Mouse (Mus musculus) liver, embryonic 14.5 days (tissue): Measurements from ENCODE around the gene Arl6ip1. TPM values are rescaled to one million over a fixed set of nuclear protein-coding genes. Genes with fewer than 3 reads are reported as not detected.

ENCODE experiments used
- ATAC-seq: fragments of 200-750 bp; cut with Nextera tagmentation; 2 replicates; pipeline ENCODE4 v1.8.0; 2017; ENCODE audit warnings: moderate number of reproducible peaks, mild to moderate bottlenecking, moderate library complexity; ENCODE audit not compliant: insufficient read depth
- DNase-seq, 3 experiments: peaks; one replicate each; pipeline ENCODE4 v3.0.0-alpha.2; 2012 to 2013; ENCODE audit warnings: low read depth in 3 of 3, low spot score in 3 of 3
- H3K27ac ChIP-seq: fragments of 300-500 bp; sonication (generic); 2 replicates; pipeline ENCODE4 v1.5.1; 2014; ENCODE audit warnings: moderate library complexity, mild to moderate bottlenecking, control low read depth, inconsistent platforms
- H3K27me3 ChIP-seq: fragments of 300-500 bp; sonication (generic); 2 replicates; pipeline ENCODE4 v1.6.1; 2014; ENCODE audit warnings: mild to moderate bottlenecking, low read length, moderate library complexity; ENCODE audit not compliant: control insufficient read depth, insufficient read depth
- H3K36me3 ChIP-seq: fragments of 300-500 bp; sonication (generic); replicated peaks from 2 replicates; pipeline ENCODE4 v1.6.1; 2014; ENCODE audit warnings: low read depth; ENCODE audit not compliant: control insufficient read depth, insufficient read depth
- H3K4me1 ChIP-seq, 2 experiments: fragments of 200-500 bp in 1 of 2; fragments of 300-500 bp in 1 of 2; sonication (generic) in 1 of 2; replicated peaks; 2 replicates each; pipeline ENCODE4 v1.6.1; 2012 to 2014; ENCODE audit warnings: antibody characterized with exemption in 1 of 2, inconsistent platforms in 1 of 2, low read length in 1 of 2; ENCODE audit not compliant: control insufficient read depth in 2 of 2, insufficient read depth in 2 of 2
- H3K4me2 ChIP-seq: fragments of 300-500 bp; sonication (generic); 2 replicates; pipeline ENCODE4 v1.6.1; 2014; ENCODE audit warnings: low read depth, mild to moderate bottlenecking, control low read depth, moderate library complexity
- H3K4me3 ChIP-seq, 2 experiments: fragments of 200-500 bp in 1 of 2; fragments of 300-500 bp in 1 of 2; sonication (generic) in 1 of 2; 2 replicates each; pipeline ENCODE4 v1.5.1; 2012 to 2014; ENCODE audit warnings: low read depth in 2 of 2, low read length in 2 of 2, mild to moderate bottlenecking in 2 of 2, control low read depth in 1 of 2, inconsistent platforms in 1 of 2, moderate library complexity in 1 of 2; ENCODE audit not compliant: insufficient read depth in 1 of 2
- H3K9ac ChIP-seq: fragments of 300-500 bp; sonication (generic); replicated peaks from 2 replicates; pipeline ENCODE4 v1.6.1; 2014; ENCODE audit warnings: mild to moderate bottlenecking, control low read depth, moderate library complexity
- H3K9me3 ChIP-seq: fragments of 300-500 bp; sonication (generic); 2 replicates; pipeline ENCODE4 v1.6.1; 2016; ENCODE audit warnings: low read length, mixed read lengths; ENCODE audit not compliant: control insufficient read depth
- CTCF ChIP-seq: IDR thresholded peaks from 2 replicates; pipeline ENCODE4 v1.5.1; 2016; ENCODE audit warnings: antibody characterized with exemption, low read depth, control low read depth
- EP300 ChIP-seq: IDR thresholded peaks from 2 replicates; pipeline ENCODE4 v1.6.1; 2016; ENCODE audit warnings: antibody characterized with exemption, low read depth
- WGBS: fragments of 180-500 bp; shearing (Covaris S2); extraction: QIAGEN DNeasy Blood & Tissue Kit; methylation state at CpG from one replicate; pipeline ENCODE4 v1.1.7; 2014; ENCODE audit not compliant: insufficient replicate concordance; 5-methylcytosine and 5-hydroxymethylcytosine counted together
- polyA plus RNA-seq, 2 experiments: library from polyadenylated mRNA; depleted of rRNA in 1 of 2; stranded (reverse) in 1 of 2; unstranded in 1 of 2; fragments of >200 nt; fragmentation: Nextera tagmentation in 1 of 2; extraction: Ambion mirVana in 1 of 2; gene quantifications; 2 replicates each; pipeline versions ENCODE4 v1.2.1 to v1.2.3; 2012 to 2014

Arl6ip1 gene
- polyA plus RNA-seq, 2 experiments, result 109 to 224 TPM

DNA sequence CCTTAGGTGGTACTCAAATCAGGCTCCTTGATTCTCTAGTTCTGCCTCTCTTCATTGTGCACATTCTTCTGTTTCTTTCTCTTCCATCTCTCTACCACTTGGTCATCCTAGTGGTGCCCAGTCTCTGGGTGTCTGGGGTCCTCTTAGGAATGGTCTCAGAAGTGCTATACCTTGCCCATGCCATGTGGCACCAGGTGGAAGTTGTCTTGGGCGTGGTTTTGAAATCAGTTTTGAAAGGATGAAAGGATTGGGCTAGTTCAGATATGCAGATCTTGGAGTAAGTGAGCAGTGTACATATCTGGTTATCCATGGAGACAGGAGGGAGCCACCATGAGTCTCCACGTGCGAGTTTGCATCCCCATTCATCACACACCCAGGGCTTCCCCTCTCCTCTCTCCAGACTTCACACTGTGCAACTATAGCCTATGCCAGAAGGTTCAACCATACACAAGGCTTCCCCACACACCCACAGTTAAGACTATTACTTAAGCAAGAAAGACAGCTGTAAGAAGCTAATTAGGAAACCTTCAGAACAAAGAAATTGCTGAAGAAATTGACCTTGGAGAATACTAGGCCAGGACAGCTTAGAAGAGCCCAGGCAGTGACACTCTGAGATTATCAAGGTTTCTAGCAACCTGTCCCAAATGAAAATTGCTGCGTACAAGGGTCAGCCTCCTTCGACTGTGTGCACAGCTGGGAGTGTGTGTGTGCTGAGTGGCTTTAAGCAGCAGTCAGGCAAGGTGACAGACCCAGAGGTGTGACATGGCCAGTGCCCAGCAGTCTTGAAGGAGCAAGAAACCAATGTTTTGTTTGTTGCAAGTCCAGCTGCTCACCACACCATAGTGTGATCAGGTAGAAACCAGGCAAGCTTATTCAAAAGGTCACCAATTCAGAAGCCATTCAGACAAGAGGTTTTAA lies 25.7 kb downstream of the Arl6ip1 start:
- DNase-seq (no peak), ATAC-seq (peak; percentile 40)
- H3K9ac ChIP-seq, result no peak overlapping the region
- H3K27me3 ChIP-seq, result no peaks in the 10 kb centered on the region
- H3K36me3 ChIP-seq, result peaks cover 43% of the 10 kb centered on the region
- TF ChIP-seq CTCF, result no peak
- no peak for TF ChIP-seq EP300
- peak overlapping the region; percentile 62 for H3K27ac ChIP-seq
- WGBS, result 33% methylated on average over 5 of the region's 5 CpGs
- H3K4me3 ChIP-seq, result no peak overlapping the region
- H3K4me2 ChIP-seq, result no peak overlapping the region
- H3K9me3 ChIP-seq, result no peaks in the 10 kb centered on the region
- peaks cover 18 to 30% of the 10 kb centered on the region in 2 experiments for H3K4me1 ChIP-seq

DNA sequence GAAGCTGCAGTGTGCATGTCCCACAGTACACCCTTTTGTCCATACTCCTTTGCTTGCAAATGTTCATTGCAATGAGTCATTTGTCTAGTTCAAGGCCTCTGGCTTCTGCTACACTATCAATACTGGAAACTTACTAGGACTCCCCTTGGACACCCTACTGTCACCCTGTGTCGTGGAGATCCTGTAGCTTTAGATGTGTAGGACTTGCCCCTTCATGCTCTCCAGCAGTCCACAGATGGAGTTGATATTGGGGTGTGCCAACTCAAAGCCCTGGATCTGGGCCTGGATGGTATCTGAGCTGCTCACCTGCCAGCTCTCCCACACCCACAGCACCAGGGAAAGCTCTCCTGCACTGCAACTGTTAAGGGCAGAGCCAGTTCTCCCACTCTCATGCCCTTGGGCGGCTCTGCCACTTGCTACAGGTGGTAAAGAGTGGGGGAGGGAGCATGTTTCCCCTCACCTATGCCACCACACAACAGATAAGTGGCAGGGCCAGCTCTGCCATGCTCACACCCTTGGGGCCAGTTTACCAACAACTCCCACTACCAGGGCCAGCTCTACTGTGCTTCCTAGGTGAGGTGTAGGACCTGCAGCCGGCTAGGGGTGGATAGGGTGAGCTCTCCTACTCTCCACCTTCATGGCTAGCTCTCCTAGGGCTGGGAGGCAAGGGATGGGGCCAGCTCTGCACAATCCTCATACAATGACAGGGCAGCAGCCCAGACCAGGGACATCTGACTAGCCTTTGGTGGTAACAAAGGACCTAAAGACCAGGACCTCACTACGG lies 26.6 kb downstream of the Arl6ip1 start:
- no peak for TF ChIP-seq EP300
- H3K27ac ChIP-seq, result peak overlapping the region; percentile 20
- no peak overlapping the region for H3K4me2 ChIP-seq
- WGBS, result 25% methylated on average over 4 of the region's 4 CpGs
- H3K27me3 ChIP-seq, result no peaks in the 10 kb centered on the region
- peaks cover 18 to 31% of the 10 kb centered on the region in 2 experiments for H3K4me1 ChIP-seq
- H3K9me3 ChIP-seq, result no peaks in the 10 kb centered on the region
- DNase-seq, result no peak
- no peak overlapping the region for H3K9ac ChIP-seq
- H3K4me3 ChIP-seq, result no peak overlapping the region
- ATAC-seq, result peak; percentile 34
- peaks cover 34% of the 10 kb centered on the region for H3K36me3 ChIP-seq

DNA sequence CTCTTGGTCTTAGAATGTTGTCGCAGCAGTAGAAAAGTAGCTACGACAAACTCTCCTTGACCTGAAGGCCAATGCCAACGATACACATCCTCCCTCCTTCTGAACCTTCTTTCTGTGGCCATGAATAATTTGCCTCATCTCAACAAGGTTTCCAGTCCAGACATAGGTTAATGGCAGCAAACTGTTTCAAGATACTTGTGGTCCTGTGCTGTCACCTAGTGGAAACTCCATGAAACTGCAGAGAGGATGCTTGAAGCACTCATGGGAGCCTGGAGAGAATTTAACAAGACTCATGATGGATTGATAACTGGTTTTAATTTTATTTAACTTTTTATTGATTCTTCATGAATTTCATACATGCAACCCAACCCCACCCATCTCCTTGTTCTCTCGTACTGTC lies 27.2 kb downstream of the Arl6ip1 start:
- H3K36me3 ChIP-seq, result peaks cover 28% of the 10 kb centered on the region
- H3K27ac ChIP-seq, result no peak overlapping the region
- H3K4me2 ChIP-seq, result no peak overlapping the region
- no peaks in the 10 kb centered on the region for H3K27me3 ChIP-seq
- ATAC-seq, result no peak
- no peaks in the 10 kb centered on the region for H3K9me3 ChIP-seq
- peaks cover 18 to 33% of the 10 kb centered on the region in 2 experiments for H3K4me1 ChIP-seq
- TF ChIP-seq EP300, result no peak
- peak; percentile 89 for TF ChIP-seq CTCF
- H3K4me3 ChIP-seq, result no peak overlapping the region
- no peak overlapping the region for H3K9ac ChIP-seq
- 40% methylated on average over 4 of the region's 4 CpGs for WGBS
- peak; percentile 41 to 60 (median 45) for DNase-seq

DNA sequence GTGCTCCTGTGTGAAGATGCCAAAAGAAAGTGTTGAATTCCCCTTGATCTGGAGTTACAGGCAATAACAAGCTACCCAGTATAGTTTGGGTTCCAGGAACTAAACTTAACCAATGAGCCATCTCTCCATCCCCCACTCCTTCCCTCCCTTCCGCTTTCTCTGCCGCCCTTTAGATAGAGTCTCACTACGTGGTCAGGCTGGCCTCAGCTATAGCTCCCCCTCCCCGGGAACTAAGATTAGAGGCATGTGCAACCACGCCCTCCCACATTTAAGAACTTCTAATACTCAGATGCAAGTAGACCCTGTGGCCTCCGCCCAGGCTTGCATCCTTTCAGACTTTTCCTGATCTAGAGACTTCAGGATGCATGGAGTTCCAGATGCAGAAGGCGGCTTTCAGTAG lies 31.8 kb downstream of the Arl6ip1 start:
- no peaks in the 10 kb centered on the region for H3K27me3 ChIP-seq

DNA sequence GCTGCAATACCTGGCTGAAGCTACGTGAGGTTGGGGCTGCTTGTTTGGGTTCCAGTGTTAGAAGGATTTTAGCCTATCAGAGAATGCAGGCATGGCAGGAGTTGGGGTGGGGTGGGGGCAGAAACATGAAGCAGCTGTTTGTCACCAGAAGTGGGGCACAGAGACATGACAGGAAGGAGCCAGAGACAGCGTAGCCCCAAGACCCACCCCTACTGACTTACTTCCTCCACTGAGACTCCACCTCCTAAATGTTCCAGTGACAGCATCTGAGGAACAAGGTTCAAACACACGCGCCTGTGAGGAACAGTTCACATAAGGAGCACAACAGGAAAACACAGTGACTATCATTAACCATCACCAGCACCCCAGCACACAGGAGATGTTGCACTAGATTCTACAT lies 49.5 kb downstream of the Arl6ip1 start:
- no peak overlapping the region for H3K4me2 ChIP-seq
- ATAC-seq (no peak), DNase-seq (no peak)
- H3K4me3 ChIP-seq, result no peak overlapping the region
- no peaks in the 10 kb centered on the region for H3K36me3 ChIP-seq
- 65% methylated on average over 4 of the region's 4 CpGs for WGBS
- no peak overlapping the region for H3K27ac ChIP-seq
- H3K27me3 ChIP-seq, result no peaks in the 10 kb centered on the region
- H3K9me3 ChIP-seq, result no peaks in the 10 kb centered on the region
- TF ChIP-seq EP300 (no peak), CTCF (no peak)
- H3K9ac ChIP-seq, result no peak overlapping the region
- H3K4me1 ChIP-seq, result no peaks in the 10 kb centered on the region

More for the DNA sequence above, 31.8 kb downstream of the Arl6ip1 start:
- Histone ChIP-seq H3K4me2 (no peak overlapping the region), H3K9ac (no peak overlapping the region), H3K4me3 (no peak overlapping the region), H3K27ac (no peak overlapping the region), H3K4me1 (peaks cover 0 to 9% of the 10 kb centered on the region in 2 experiments; a peak in 3 of 4 replicates), H3K9me3 (no peaks in the 10 kb centered on the region), H3K36me3 (no peaks in the 10 kb centered on the region)
- ATAC-seq (peak; percentile 31; the same call in 1 of the 2 replicates), DNase-seq (no peak)
- TF ChIP-seq CTCF (no peak), EP300 (no peak)
- 29% methylated on average over 7 of the region's 7 CpGs for WGBS
